ENCODE assay signal across 11 mouse cellular contexts in the genomic region with DNA sequence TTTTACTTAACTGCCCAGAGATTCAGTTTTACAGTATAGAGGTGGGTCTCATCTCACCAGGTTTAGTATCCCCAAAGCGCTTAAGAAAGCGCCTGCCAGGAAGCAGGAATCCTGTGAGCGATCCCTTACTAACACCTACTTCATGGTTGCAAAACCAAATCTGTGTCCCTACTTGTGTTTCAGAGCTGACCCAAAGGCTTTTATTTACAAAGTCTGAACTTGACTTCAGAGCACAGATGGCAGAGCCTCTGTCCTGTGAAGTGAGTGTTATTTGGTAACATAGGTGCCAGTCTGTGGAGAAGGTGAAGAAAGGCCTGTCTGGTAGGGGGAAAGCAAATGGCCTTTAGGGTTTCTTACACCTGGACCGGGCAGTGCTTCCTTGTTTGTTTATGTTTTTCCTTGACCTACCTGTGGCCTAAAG.
DNase-seq lines count a peak whose midpoint lies in the region; ATAC-seq and TF ChIP-seq lines count a peak whose summit lies in the region.
"Had no signal": no experiment of that assay in that cellular context is flagged by ENCODE, and none has a peak within 500 bp of the region (broad histone marks: within the 10 kb centered on the region; RNA-seq: fewer than 3 reads in every experiment).

No protein-coding gene starts in this region.

- intact Hi-C loops in gastrocnemius, adult 2 months (cut with DNase I) = no loop called here

- no peaks in the 10 kb centered on the region for H3K9me3 ChIP-seq in heart, embryonic 16.5 days (replicated peaks; ENCODE audit: control insufficient read depth, low read length)
- H3K9me3 ChIP-seq: hindbrain, embryonic 12.5 days had no signal

- DNase-seq in gastrocnemius, adult 2 months = peak; percentile 74
- no peak for DNase-seq in gastrocnemius, postnatal 10 days
- DNase-seq in liver, adult 2 months (ENCODE audit: extremely low read depth, low read depth, low spot score) = peak; percentile 93
- DNase-seq in liver (no peak), MN1 (ENCODE audit: low spot score) (no peak)
- DNase-seq in naive thymus-derived CD4-positive, alpha-beta T cell, adult 2 months (ENCODE audit: low read depth) = peak; percentile 34
- DNase-seq in adrenal gland, adult 2 months = no peak
- DNase-seq: layer of hippocampus, adult 9-11 months had no signal

- ATAC-seq in heart, embryonic 16.5 days (replicated peaks; ENCODE audit: extremely low read depth, insufficient read depth, low FRiP score) = no peak
- ATAC-seq: Patski had no signal

- peaks cover 32% of the 10 kb centered on the region for H3K4me1 ChIP-seq in liver, adult 2 months (ENCODE audit: control insufficient read depth, insufficient read depth, low read length)
- peaks cover 30% of the 10 kb centered on the region for H3K4me1 ChIP-seq in heart, embryonic 16.5 days (ENCODE audit: control insufficient read depth, insufficient read depth, low read length)

- peak overlapping the region; percentile 100 for H3K27ac ChIP-seq in gastrocnemius, adult 2 months
- peak overlapping the region; percentile 97 for H3K27ac ChIP-seq in liver, adult 2 months (replicated peaks; ENCODE audit: insufficient read depth, low read depth, low read length)
- peak overlapping the region; percentile 63 for H3K27ac ChIP-seq in heart, embryonic 16.5 days (ENCODE audit: low read length)
- H3K27ac ChIP-seq: hindbrain, embryonic 12.5 days had no signal

- H3K4me3 ChIP-seq in gastrocnemius, adult 2 months = peak overlapping the region; percentile 75
- H3K4me3 ChIP-seq in liver, adult 2 months (ENCODE audit: insufficient read depth, low read depth, low read length) = peak overlapping the region; percentile 35
- peak overlapping the region; percentile 44 for H3K4me3 ChIP-seq in heart, embryonic 16.5 days (ENCODE audit: low read length)
- H3K4me3 ChIP-seq: hindbrain, embryonic 12.5 days had no signal

- no peaks in the 10 kb centered on the region for H3K27me3 ChIP-seq in liver, adult 2 months (ENCODE audit: control insufficient read depth, insufficient read depth, low read length)
- H3K27me3 ChIP-seq in heart, embryonic 16.5 days (ENCODE audit: control insufficient read depth, insufficient read depth, low read length) = no peaks in the 10 kb centered on the region
- H3K27me3 ChIP-seq: Patski had no signal

- peak overlapping the region; percentile 52 for H3K4me2 ChIP-seq in heart, embryonic 16.5 days (ENCODE audit: low read depth, low read length)
- H3K4me2 ChIP-seq: hindbrain, embryonic 12.5 days had no signal

- H3K9ac ChIP-seq in liver, adult 2 months (ENCODE audit: low read depth, low read length) = peak overlapping the region; percentile 71
- peak overlapping the region; percentile 65 for H3K9ac ChIP-seq in heart, embryonic 16.5 days (ENCODE audit: low read length)
- H3K9ac ChIP-seq: hindbrain, embryonic 12.5 days had no signal

- peaks cover 23% of the 10 kb centered on the region; the same call in 1 of the 2 replicates for H3K79me2 ChIP-seq in liver, adult 2 months (ENCODE audit: control insufficient read depth, insufficient read depth, low read length)

- TF ChIP-seq POLR2A in liver, adult 2 months (IDR thresholded peaks at IDR 0.05; ENCODE audit: extremely low read depth, insufficient read depth, low read length) = no peak

- 0 out of 2 replicates have a peak, but pooled peaks cover 1% of the 10 kb centered on the region for H3K36me3 ChIP-seq in liver, adult 2 months (ENCODE audit: control insufficient read depth, insufficient read depth, low read length)
- H3K36me3 ChIP-seq in heart, embryonic 16.5 days (ENCODE audit: control insufficient read depth, insufficient read depth) = no peaks in the 10 kb centered on the region
- H3K36me3 ChIP-seq: hindbrain, embryonic 12.5 days had no signal

- TF ChIP-seq CTCF in gastrocnemius, adult 2 months (IDR thresholded peaks at IDR 0.05) = no peak
- TF ChIP-seq CTCF in liver, adult 2 months (IDR thresholded peaks at IDR 0.05; ENCODE audit: low read depth, low read length) = no peak

- WGBS in liver, adult 2 months = 17% methylated on average over 4 of the region's 4 CpGs
- 73% methylated on average over 4 of the region's 4 CpGs for WGBS in heart, embryonic 16.5 days

Comparison
In these comparisons a context has a peak if more than half of its experiments do, and no peak if none do; other contexts are left out.
1. DNase-seq: peak in gastrocnemius, adult 2 months (single experiment), liver, adult 2 months (single experiment) and naive thymus-derived CD4-positive, alpha-beta T cell, adult 2 months (single experiment); none in gastrocnemius, postnatal 10 days (single experiment), liver (single experiment), adrenal gland, adult 2 months (single experiment) and MN1 (single experiment).
2. Peak in every context shown above with its lines, with median percentiles within 50 percentile points of each other: H3K27ac ChIP-seq and H3K4me3 ChIP-seq.